Mouse (Mus musculus) ES-CJ7 (cell line): ENCODE measurements at regions not wholly inside any gene's neighbourhood (a gene's known extent, or its start where the extent isn't known, plus 50 kb on each side); places are given as distances from the start of the nearest gene placed in this dataset.
A peak's percentile ranks its signal among the peaks of the same experiment; 100 is the strongest.
"Not testable (repeated sequence)": the region's sequence is repeated elsewhere in the genome, so short reads cannot be mapped to it uniquely, and the experiment has no call there.

Source experiments
- DNase-seq: peaks from one replicate; pipeline ENCODE4 v3.0.0; 2011; ENCODE audit warnings: low read depth, low spot score

GRCm38 (mm10) chr14:112218476-112218875 is 543.6 kb downstream of the Slitrk5 start:
- DNase-seq, result not testable (repeated sequence)

- no peak for DNase-seq
Observed at GRCm38 (mm10) chr14:112230461-112230860, 555.6 kb downstream of the Slitrk5 start.

GRCm38 (mm10) chr14:112239529-112239928 is 564.6 kb downstream of the Slitrk5 start:
- DNase-seq, result no peak

GRCm38 (mm10) chr14:112248165-112248564 is 573.3 kb downstream of the Slitrk5 start:
- DNase-seq, result no peak

GRCm38 (mm10) chr14:112298002-112298777 is 623.3 kb downstream of the Slitrk5 start:
- DNase-seq, result no peak

- DNase-seq, result peak; percentile 59
Observed at GRCm38 (mm10) chr14:112325602-112326001, 650.7 kb downstream of the Slitrk5 start.
